Mouse (Mus musculus) adrenal gland, adult 18-20 months (tissue): ENCODE measurements around the gene Twf2. TPM values are rescaled to one million over a fixed set of nuclear protein-coding genes. Genes with fewer than 3 reads are reported as not detected.
"Not testable (repeated sequence)": the region's sequence is repeated elsewhere in the genome, so short reads cannot be mapped to it uniquely, and the experiment has no call there.

Source experiments
- DNase-seq, 2 experiments: peaks; one replicate each; pipeline ENCODE4 v3.0.0; 2021 to 2022; ENCODE audit warnings: low spot score in 2 of 2
- long read RNA-seq, 2 experiments: library from polyadenylated mRNA; stranded (forward); transcript quantifications; one replicate each; pipeline ENCODE4 v2.0.0; 2021
- total RNA-seq, 2 experiments: library from RNA; stranded (reverse); gene quantifications; 1 replicate in 1 of 2; 2 replicates in 1 of 2; pipeline ENCODE4 v1.2.3; 2021

The Twf2 gene
- 10 to 100 TPM; 41.1 to 78.7 TPM for total RNA-seq
- long read RNA-seq, experiment 1, transcript Twf2-201 (9 exons, 1,596 nt), result major isoform, 23 of 35 reads
- long read RNA-seq, experiment 1, partial matches to known transcripts, result 2 of 35 reads
- long read RNA-seq, experiment 1, other reads (novel, unspliced or antisense), result 9 of 35 reads
- long read RNA-seq, experiment 2, transcript Twf2-201 (9 exons, 1,596 nt), result major isoform, 296 of 332 reads
- long read RNA-seq, experiment 2, transcript Twf2-204 (8 exons, 1,508 nt), result minor isoform, 8 of 332 reads
- long read RNA-seq, experiment 2, partial matches to known transcripts, result 4 of 332 reads
- long read RNA-seq, experiment 2, other reads (novel, unspliced or antisense), result 20 of 332 reads

DNA sequence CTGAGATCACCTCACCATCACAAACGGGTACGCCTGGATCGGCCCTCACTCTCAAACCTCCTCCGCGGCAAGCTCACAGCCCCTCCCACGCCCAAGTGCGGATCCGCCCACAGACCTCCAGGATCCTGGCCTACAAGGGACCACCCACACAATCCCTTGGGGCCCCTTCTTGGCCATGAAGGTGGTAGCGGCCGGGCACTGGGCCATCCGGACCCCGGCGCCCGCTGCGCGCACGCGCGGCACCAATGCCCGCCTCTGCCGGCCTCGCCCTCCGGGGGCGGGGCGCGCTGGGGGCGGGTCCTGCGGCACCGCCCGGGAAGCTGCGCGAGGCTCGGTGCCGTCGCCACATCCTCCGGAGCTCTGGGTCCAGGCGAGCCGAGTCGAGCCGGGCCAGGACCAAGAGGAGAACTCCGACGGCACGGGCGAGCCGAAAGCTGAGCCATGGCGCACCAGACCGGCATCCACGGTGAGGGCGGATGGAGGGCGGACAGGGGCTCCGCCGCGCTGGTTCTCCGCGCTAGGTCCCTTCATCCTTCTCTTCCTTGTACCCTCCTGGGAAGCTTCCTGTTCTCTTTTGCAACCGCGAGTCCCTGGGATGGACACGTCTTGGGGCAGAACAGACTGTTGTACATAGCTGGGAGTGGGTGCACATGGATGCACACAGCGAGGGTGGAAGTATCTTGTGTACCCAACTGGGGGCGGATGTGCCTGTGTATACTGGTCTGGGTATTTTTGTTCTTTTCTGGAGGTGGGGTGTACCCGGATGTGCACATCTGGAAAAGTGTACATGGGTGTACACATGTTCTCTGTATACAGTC is at the start of gene Twf2:
Twf2 (plus strand) TSS at position 290 of the 818 bp plus-strand sequence.
- peak; percentile 94 to 95 for DNase-seq

GRCm38 (mm10) chr9:106154106-106154505 is 48.8 kb upstream of the Twf2 start:
- DNase-seq, result peak in 1 of 2 experiments; percentile 56

- DNase-seq, result no peak
Measured at GRCm38 (mm10) chr9:106156419-106156818, 46.5 kb upstream of the Twf2 start.

DNA sequence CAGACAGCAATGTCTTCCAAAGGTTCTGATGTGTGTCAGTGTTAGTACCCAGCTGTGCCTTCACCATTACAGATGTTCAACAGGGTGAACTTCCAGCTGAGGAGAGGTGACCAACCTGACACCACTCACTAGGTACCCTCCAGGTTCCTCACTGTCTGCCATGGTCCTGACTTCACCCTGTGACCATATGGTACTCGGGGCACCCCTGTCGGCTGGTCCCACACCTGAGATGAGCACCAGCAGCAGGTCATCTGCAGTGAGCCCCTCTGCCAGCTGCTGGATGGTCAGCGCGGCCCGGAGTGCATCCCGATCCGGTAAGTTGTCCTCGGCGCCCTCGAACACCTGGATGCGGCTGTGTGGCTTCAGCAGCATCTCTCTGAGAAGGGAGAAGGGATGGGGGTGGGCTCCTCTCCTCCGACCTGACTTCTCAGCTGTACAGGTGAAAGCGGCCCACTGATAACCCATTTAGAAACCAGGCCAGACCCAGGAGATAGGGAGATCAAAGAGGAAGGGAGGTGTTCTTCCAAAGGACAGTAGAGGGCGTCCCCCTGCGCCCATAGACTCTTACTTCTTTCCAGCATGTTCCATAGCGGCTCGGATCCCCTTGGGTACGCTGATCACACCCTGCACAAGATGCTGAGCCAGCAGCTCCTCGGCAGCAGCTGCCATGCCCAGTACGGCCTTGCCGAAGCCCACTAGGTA is 45.8 kb upstream of the Twf2 start:
- DNase-seq, result no peak

DNA sequence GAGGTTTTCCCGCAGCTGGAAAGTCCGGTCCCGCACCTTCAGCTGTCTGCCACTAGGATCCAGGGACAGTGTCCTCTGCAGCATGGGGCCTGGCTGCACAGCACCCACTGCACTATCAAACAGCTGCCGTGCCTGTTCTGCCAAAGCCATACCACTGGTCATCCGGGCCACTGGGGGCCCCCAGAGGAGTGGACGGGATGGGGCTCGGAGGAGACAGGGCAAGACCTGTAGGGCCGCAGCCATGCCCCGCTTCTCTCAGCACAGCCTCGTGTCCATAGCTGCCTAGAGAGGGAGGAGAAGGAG is 45.3 kb upstream of the Twf2 start:
- no peak for DNase-seq

- DNase-seq, result no peak
Measured at GRCm38 (mm10) chr9:106158037-106158491, 44.8 kb upstream of the Twf2 start, which contains the start of gene Glyctk. Glyctk (minus strand) TSS chr9:106158138.

GRCm38 (mm10) chr9:106159237-106159636 is 43.7 kb upstream of the Twf2 start:
- DNase-seq, result no peak

- peak; percentile 96 to 97 for DNase-seq
Measured at GRCm38 (mm10) chr9:106159784-106160301, 43.1 kb upstream of the Twf2 start.

GRCm38 (mm10) chr9:106160426-106160825 is 42.5 kb upstream of the Twf2 start:
- DNase-seq, result no peak

DNA sequence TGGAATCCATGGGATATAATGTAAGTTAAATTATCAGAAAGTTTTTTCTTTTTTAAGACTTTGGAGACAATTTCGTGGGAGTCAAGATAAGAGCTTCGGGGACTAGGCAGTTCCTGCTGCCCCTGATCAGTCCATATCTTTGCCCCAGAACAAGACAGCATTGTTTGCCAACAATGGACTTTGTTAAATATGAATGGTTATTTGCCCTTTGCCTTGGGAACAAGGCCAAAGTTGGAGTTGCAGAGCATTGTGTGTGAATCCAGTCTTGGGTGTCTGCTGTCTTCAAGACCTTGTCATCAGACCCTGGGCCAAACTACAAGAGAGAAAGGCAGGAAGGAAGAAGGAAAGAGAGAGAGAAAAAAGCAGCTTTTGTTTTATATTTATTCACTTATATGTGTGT is 36.2 kb upstream of the Twf2 start:
- no peak for DNase-seq

- no peak for DNase-seq
Measured at GRCm38 (mm10) chr9:106167241-106167640, 35.7 kb upstream of the Twf2 start.

DNA sequence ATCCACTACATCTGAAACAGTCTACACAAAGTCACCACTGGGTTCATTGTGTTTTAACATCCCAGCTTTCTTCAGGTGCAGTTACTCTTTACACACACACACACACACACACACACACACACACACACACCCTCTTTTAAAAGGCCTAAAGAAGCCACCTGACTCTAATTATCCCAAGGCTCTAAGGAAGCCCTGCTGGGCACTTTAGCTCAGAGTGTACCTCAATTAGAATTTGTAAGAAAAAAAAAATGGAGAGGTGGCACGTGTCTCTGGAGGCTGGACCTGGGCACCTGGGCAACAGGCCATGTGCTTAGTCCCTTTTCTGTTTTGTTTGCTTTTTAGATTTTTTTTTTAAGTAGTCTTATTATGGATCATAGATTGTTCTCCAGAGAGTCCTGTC is 35.2 kb upstream of the Twf2 start:
- DNase-seq, result no peak

- DNase-seq, result not testable (repeated sequence)
Measured at GRCm38 (mm10) chr9:106169006-106169405, 33.9 kb upstream of the Twf2 start.

DNA sequence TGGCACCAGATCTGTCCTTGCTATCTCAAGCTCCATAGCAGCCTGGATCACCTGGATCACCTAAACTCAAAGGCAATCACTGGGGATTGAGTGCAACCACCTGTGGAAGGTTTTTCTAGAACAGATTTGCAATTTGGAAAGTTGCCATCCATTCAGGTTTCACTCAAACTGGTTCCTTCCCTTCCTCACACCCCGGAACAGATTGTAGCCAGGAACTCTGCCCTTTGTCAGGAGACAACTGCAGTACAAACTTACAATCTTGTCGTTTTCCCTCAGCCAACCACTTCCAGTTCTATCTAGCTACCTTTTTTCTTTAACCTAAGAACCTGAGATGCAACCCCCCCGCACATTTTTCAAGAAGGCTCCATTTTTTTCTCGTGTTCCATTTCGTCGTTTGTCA is 33.0 kb upstream of the Twf2 start:
- no peak for DNase-seq

GRCm38 (mm10) chr9:106170556-106171345 is 32.2 kb upstream of the Twf2 start, which contains the start of gene Wdr82:
Wdr82 (plus strand) TSS chr9:106170928.
- peak; percentile 85 to 89 for DNase-seq

GRCm38 (mm10) chr9:106171346-106172158 is 31.4 kb upstream of the Twf2 start:
- peak; percentile 78 to 79 for DNase-seq

- DNase-seq, result no peak
Measured at GRCm38 (mm10) chr9:106172527-106172926, 30.4 kb upstream of the Twf2 start.

DNA sequence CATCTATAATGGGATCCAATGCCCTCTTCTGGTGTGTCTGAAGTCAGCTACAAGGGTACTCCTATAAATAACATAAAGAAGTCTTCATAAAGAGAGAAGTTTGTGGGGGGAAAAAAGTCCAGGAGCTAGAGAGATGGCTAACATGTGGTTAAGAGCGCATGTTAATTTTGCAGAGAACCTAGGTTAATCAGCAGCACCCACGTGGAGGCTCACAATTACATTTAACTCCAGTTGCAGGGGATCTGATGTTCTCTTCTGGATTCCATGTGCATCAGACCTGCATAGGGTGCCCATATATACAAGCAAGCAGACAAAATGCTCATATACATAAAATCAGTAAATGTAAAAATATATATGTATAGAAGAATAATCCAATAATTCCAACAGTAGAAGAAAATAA is 29.5 kb upstream of the Twf2 start:
- no peak for DNase-seq

- no peak for DNase-seq
Measured at GRCm38 (mm10) chr9:106175552-106176200, 27.2 kb upstream of the Twf2 start.
